Mouse (Mus musculus) myocyte (in vitro differentiated cells): Measurements from ENCODE around the gene Ly86.

Experiments
- CEBPB ChIP-seq: IDR thresholded peaks from 2 replicates; pipeline ENCODE4 v1.6.1; 2011; ENCODE audit warnings: mild to moderate bottlenecking, moderate library complexity; ENCODE audit not compliant: poor library complexity, insufficient read depth, severe bottlenecking
- E2F4 ChIP-seq: IDR thresholded peaks from one replicate; pipeline ENCODE4 v1.6.1; 2011; ENCODE audit warnings: mild to moderate bottlenecking, control low read depth, moderate library complexity; ENCODE audit not compliant: insufficient read depth
- MAX ChIP-seq: IDR thresholded peaks from one replicate; pipeline ENCODE4 v1.6.1; 2011; ENCODE audit warnings: low read depth, mild to moderate bottlenecking, control low read depth
- MYOD1 ChIP-seq, 3 experiments: IDR thresholded peaks; one replicate each; pipeline ENCODE4 v1.6.1; 2011; ENCODE audit warnings: control low read depth in 2 of 3, low read depth in 2 of 3, mild to moderate bottlenecking in 2 of 3, moderate library complexity in 1 of 3; ENCODE audit not compliant: insufficient read length in 2 of 3, control insufficient read depth in 1 of 3
- MYOG ChIP-seq, 3 experiments: IDR thresholded peaks; one replicate each; pipeline ENCODE4 v1.6.1; 2011; ENCODE audit warnings: control low read depth in 2 of 3, low read depth in 2 of 3, mild to moderate bottlenecking in 2 of 3; ENCODE audit not compliant: insufficient read length in 2 of 3, control insufficient read depth in 1 of 3, insufficient read depth in 1 of 3
- POLR2A ChIP-seq: IDR thresholded peaks from one replicate; pipeline ENCODE4 v1.6.1; 2011; ENCODE audit warnings: low read depth, mild to moderate bottlenecking, control low read depth, moderate library complexity; ENCODE audit not compliant: insufficient read length
- POLR2AphosphoS2 ChIP-seq: IDR thresholded peaks from one replicate; pipeline ENCODE4 v1.6.1; 2011; ENCODE audit warnings: low read depth, control low read depth; ENCODE audit not compliant: insufficient read length
- REST ChIP-seq: IDR thresholded peaks from one replicate; pipeline ENCODE4 v1.6.1; 2011; ENCODE audit warnings: mild to moderate bottlenecking, control low read depth, moderate library complexity; ENCODE audit not compliant: insufficient read depth, insufficient read length
- SRF ChIP-seq: IDR thresholded peaks from one replicate; pipeline ENCODE4 v1.6.1; 2011; ENCODE audit warnings: low read depth; ENCODE audit not compliant: control insufficient read depth, insufficient read length
- TCF12 ChIP-seq: IDR thresholded peaks from one replicate; pipeline ENCODE4 v1.6.1; 2011; ENCODE audit warnings: mild to moderate bottlenecking, control low read depth; ENCODE audit not compliant: poor library complexity, insufficient read depth, severe bottlenecking
- TCF3 ChIP-seq: IDR thresholded peaks from one replicate; pipeline ENCODE4 v1.6.1; 2011; ENCODE audit warnings: low read depth, control low read depth; ENCODE audit not compliant: insufficient read length
- USF1 ChIP-seq: IDR thresholded peaks from one replicate; pipeline ENCODE4 v1.6.1; 2011; ENCODE audit warnings: low read depth, mild to moderate bottlenecking, control low read depth, moderate library complexity

DNA sequence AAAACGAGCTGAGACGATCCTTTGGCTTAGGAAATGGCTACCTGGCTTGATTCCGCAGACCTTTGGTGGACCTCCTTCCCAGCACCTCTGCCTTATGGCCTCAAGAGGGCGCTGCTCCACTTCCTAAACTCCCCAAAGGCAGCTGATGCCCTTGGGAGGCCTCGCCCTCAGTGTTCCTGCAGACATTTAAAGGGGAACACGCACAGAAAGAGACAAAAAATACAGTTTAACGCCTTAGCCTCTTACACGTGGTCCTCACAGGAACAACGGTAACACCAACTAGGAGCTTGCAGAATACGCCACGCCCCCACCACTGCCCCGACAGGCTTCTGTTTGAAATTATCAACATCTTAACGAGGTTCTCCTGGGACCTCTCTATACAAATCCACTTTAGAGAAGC is 108.2 kb downstream of the Ly86 start:
- TF ChIP-seq POLR2A, result no peak
- TF ChIP-seq POLR2AphosphoS2, result no peak
- no peak for TF ChIP-seq CEBPB
- TF ChIP-seq TCF12, result no peak
- no peak for TF ChIP-seq REST
- no peak for TF ChIP-seq TCF3
- TF ChIP-seq E2F4, result no peak
- TF ChIP-seq USF1, result no peak
- TF ChIP-seq MAX, result no peak
- peak in 1 of 3 experiments; percentile 39 for TF ChIP-seq MYOG (IDR thresholded peaks at IDR 0.05; ENCODE audit: control insufficient read depth in 1 of 3, insufficient read depth in 1 of 3, insufficient read length in 2 of 3, low read depth in 2 of 3)
- TF ChIP-seq MYOD1 (IDR thresholded peaks at IDR 0.05; ENCODE audit: control insufficient read depth in 1 of 3, insufficient read length in 2 of 3, low read depth in 2 of 3), result peak in 1 of 3 experiments; percentile 3
- TF ChIP-seq SRF, result no peak
